Mouse (Mus musculus) brain, embryonic 14.5 days (tissue): ENCODE measurements at regions not wholly inside any gene's neighbourhood (a gene's known extent, or its start where the extent isn't known, plus 50 kb on each side); places are given as distances from the start of the nearest gene placed in this dataset.

Experiments
- CTCF ChIP-seq: fragments of 200-500 bp; IDR thresholded peaks from 2 replicates; pipeline ENCODE4 v1.5.1; 2012; ENCODE audit warnings: inconsistent platforms, mild to moderate bottlenecking, moderate library complexity, borderline replicate concordance; ENCODE audit not compliant: insufficient read depth, insufficient read length; ENCODE audit errors: extremely low read depth
- POLR2A ChIP-seq: fragments of 200-500 bp; IDR thresholded peaks from 2 replicates; pipeline ENCODE4 v1.6.1; 2012; ENCODE audit warnings: mild to moderate bottlenecking, inconsistent platforms, borderline replicate concordance; ENCODE audit not compliant: poor library complexity, insufficient read depth, insufficient read length, severe bottlenecking; ENCODE audit errors: extremely low read depth

DNA sequence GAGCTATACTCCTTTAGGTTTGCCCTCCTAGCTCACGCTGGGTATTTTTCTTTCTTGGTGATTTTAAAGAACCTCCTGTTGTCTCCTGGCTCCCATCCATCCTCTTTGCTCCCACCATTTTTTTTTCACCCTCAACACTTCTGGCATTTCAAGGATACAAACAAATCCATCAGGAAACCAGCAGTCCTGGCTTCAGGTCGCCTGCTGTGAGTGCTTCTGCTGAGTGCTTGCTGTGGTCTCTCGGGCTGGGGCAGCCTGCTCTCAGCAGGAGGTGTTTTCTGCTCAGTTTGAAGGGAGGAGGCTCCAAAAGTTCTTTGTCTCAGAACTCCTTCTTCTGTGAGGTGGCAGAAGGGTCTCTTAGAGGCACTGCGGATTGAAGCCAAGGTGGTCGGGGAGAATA, 149.9 kb upstream of the Mphosph6 start:
- no peak for TF ChIP-seq POLR2A
- TF ChIP-seq CTCF, result no peak
